Mouse (Mus musculus): ENCODE measurements around the gene Nrip3. TPM values are rescaled to one million over a fixed set of nuclear protein-coding genes. Genes with fewer than 3 reads are reported as not detected.

The Nrip3 gene
- polyA plus RNA-seq, 1 experiment from 2014 or later, result 0.24 TPM

DNA sequence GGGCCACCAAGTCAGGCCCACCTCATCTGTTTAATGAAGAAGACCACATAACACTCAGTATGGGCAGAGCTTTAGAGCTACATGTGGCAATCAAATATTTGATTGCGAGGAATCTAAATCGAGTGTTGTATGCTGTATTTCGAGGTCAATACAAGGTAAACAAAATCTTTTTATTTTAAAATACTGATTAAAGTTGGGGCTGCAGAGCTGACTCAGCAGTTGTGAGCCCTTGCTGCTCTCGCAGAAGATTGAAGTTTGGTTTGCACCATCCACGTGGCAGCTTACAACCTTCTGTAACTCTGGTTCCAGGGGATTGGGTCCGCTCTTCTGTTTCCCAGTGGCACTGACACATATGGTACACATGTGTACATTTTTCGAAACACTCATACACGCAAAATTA lies 27.8 kb downstream of the Nrip3 start:
- no peaks in the 10 kb centered on the region for H3K36me3 ChIP-seq
- WGBS, result 90% methylated on average over 8 of the region's 8 CpGs
- DNase-seq (ENCODE audit: low spot score), result no peak
- H3K4me3 ChIP-seq, result no peak overlapping the region
- no peak overlapping the region for H3K27ac ChIP-seq
- no peaks in the 10 kb centered on the region for H3K9me3 ChIP-seq
- H3K27me3 ChIP-seq (ENCODE audit: insufficient read depth, poor library complexity, severe bottlenecking), result no peaks in the 10 kb centered on the region
- peaks cover 23% of the 10 kb centered on the region for H3K4me1 ChIP-seq

DNA sequence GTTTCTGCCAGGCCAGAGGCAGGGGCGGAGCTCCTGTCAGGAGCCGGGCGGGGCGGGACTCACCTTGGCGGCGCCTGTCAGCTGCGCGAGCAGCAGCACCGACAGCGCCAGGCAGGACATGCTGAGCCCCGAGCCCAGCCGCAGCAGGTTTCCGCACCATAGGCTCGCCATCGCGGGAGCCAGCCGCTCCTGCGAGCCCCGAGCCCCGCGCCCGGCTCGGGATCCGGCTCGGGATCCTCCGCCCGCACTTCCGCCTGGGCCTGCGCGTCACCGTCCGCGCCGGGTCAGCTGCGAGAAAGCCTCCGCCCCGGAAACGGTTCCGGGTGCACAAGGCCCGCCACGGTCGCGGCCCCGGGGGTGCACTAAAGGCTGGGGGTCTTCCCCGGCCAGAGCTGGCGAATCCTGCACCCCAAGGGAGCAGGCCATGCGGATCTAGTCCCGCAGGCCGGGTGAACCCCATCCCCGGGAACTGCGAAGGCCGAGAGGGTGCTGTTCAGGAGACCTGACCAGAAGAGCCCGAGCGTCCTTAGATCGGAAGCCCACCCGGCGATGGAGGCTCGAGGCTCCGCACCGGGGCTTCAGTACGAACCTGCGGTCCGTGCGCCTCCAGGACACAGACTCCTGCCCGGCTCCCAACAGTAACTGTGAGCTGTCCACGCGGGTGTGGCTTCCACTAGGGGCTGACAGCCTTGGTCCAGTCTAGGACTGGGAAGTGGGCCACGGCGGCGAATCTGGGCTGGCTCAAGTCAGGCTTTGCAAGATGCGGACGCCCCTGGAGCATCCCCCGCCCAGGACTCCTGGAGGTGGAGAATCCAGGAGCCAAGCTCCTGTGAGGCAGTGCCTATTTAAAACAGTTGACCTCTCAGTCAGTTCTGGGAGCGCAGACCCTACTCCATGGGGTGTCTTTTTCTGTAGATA lies 29.6 kb downstream of the Nrip3 start, which contains the start of gene Tmem9b:
Gene Tmem9b (minus strand): TSS at position 868 of the 918 bp plus-strand sequence.
- peak; percentile 89 for DNase-seq (ENCODE audit: low spot score)
- H3K27ac ChIP-seq, result peak within 1 kb of the TSS; percentile 97
- WGBS, result under 1% methylated on average over 73 of the region's 74 CpGs

DNA sequence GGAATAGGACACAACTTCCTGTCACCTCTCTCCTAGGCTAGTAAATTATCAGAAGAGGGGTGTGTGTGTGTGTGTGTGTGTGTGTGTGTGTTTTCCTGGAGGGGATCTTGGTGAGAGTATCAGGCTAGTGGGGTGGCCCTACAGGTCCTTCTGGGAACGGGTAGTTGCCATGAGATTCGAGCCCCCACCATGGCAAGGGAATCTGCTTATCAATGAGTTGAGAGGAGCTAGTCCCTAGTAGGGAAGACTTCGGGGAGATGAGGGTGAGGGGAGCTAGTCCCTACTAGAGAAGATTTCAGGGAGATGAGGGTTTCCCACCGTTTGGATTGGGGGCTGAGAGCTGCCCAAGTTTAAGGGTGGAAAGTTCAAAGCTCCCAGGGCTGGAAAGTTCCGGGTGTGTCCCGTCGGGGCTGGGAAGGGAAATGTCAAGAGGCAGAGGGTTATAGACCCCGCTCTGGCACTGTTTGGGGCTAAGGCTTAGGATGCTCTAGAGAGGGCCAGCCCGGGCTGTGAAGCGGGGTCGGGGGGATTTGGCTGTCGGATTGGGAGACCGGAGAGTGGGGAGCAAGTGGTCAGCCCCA lies 30.3 kb downstream of the Nrip3 start:
- 2% methylated on average over 13 of the region's 13 CpGs for WGBS
- Histone ChIP-seq H3K27ac (peak overlapping the region; percentile 97), H3K36me3 (peaks cover 1% of the 10 kb centered on the region; the same call in 1 of the 2 replicates), H3K4me3 (peak overlapping the region; percentile 85), H3K9me3 (no peaks in the 10 kb centered on the region), H3K4me1 (peaks cover 23% of the 10 kb centered on the region), H3K27me3 (ENCODE audit: insufficient read depth, poor library complexity, severe bottlenecking) (no peaks in the 10 kb centered on the region)
- DNase-seq (ENCODE audit: low spot score), result peak; percentile 88

More for the DNA sequence above, 29.6 kb downstream of the Nrip3 start, which contains the start of gene Tmem9b:
- Histone ChIP-seq H3K36me3 (no peaks in the 10 kb centered on the region), H3K4me1 (peaks cover 23% of the 10 kb centered on the region), H3K4me3 (peak within 1 kb of the TSS; percentile 85), H3K27me3 (ENCODE audit: insufficient read depth, poor library complexity, severe bottlenecking) (no peaks in the 10 kb centered on the region), H3K9me3 (no peaks in the 10 kb centered on the region)

DNA sequence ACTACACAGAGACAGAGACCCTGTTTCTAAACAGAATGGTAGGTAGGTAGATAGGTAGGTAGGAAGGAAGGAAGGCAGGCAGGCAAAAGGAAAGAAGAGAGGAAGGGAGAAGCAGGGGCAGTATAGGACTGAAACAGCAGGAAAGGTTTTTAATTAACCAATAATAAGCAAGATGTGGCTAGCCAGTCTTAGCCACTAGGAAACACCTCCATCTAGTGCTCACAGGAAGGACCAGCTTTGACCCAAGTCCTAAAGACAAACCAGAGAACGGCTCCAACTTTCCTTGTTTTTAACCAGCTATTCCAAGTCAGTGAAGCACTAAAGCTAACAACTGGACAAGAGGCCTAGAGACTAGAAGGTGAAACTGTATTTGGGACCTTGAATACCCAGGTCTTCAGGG lies 34.1 kb downstream of the Nrip3 start:
- H3K27me3 ChIP-seq (ENCODE audit: insufficient read depth, poor library complexity, severe bottlenecking), result no peaks in the 10 kb centered on the region
- no peaks in the 10 kb centered on the region for H3K9me3 ChIP-seq
- H3K4me3 ChIP-seq, result no peak overlapping the region
- peaks cover 14% of the 10 kb centered on the region for H3K4me1 ChIP-seq
- no peak overlapping the region for H3K27ac ChIP-seq
- WGBS, result 58% methylated on average over 1 of the region's 1 CpGs
- DNase-seq (ENCODE audit: low spot score), result no peak
- peaks cover 37% of the 10 kb centered on the region for H3K36me3 ChIP-seq

DNA sequence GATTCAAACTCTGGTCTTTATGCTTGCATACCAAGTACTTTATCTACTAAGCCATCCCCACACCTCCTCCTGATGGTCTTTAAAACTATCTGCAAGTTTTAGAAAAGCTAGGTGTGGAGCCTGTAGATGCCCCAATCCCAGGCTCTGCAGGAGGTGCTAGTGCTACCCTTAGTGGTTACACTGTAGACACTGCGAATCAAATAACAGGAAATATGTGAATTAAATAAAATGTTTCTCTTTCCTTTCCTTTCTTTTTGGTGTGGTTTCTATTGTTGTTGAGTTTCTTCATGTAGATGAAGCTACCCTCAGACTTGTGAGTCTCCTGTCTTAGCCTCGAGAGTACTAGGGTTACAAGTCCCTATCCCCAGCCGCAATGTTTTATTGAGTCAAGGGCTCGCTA lies 40.1 kb downstream of the Nrip3 start:
- no peaks in the 10 kb centered on the region for H3K9me3 ChIP-seq
- peaks cover 55% of the 10 kb centered on the region for H3K36me3 ChIP-seq
- H3K27ac ChIP-seq, result no peak overlapping the region
- no peak for DNase-seq (ENCODE audit: low spot score)
- no peak overlapping the region for H3K4me3 ChIP-seq
- WGBS, result 88% methylated on average over 4 of the region's 4 CpGs
- H3K27me3 ChIP-seq (ENCODE audit: insufficient read depth, poor library complexity, severe bottlenecking), result no peaks in the 10 kb centered on the region
- no peaks in the 10 kb centered on the region for H3K4me1 ChIP-seq

DNA sequence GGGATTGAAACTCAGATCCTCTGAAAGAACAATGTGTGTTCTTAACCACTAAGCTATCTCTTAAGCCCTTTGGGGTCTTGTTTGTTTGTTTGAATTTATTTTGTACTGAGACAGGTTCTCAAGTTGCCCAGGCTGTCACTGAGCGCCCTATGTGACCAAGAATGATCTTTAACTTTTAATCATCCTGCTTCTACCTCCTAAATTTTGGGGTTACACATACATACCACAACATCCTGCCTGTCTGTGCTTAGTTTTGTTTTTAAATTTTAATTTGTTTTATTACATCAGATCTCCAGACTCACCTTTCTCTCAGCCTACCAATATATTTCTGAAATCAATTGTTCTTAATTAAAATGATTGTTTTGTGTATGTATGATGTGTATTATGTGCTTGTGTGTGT lies 40.8 kb downstream of the Nrip3 start:
- no peak for DNase-seq (ENCODE audit: low spot score)
- 83% methylated on average over 1 of the region's 1 CpGs for WGBS

DNA sequence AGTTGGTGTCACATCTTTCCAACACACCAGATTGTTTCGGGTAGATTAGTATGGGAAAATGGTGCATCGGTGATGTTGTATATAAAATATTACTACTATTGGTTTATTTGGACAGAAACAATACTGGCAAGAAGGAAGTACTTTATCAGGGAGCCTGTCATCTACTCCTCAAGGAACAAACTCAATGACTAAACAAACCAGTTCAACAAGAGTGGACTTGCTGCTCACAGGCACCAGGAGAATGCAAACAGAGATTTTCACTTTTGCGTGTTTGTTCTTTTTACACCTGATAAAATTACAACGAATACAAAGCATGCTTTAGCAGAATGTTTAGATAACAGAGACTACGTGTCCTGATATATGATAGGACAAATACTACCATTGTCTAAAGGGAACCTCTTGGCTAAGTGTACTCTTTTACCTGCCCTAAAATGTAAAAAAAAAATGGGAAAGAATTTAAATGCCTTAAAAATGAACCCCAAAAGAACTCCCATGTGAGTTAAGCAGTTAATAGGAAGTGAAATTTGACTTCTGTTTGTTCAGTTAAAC lies 41.9 kb downstream of the Nrip3 start:
- no peak overlapping the region for H3K4me3 ChIP-seq
- WGBS, result 66% methylated on average over 5 of the region's 5 CpGs
- no peaks in the 10 kb centered on the region for H3K27me3 ChIP-seq (ENCODE audit: insufficient read depth, poor library complexity, severe bottlenecking)
- no peak for DNase-seq (ENCODE audit: low spot score)
- peaks cover 51% of the 10 kb centered on the region for H3K36me3 ChIP-seq
- no peak overlapping the region for H3K27ac ChIP-seq
- H3K9me3 ChIP-seq, result no peaks in the 10 kb centered on the region
- H3K4me1 ChIP-seq, result no peaks in the 10 kb centered on the region

More for the DNA sequence above, 40.8 kb downstream of the Nrip3 start:
- H3K27ac ChIP-seq, result no peak overlapping the region
- H3K4me1 ChIP-seq, result no peaks in the 10 kb centered on the region
- no peak overlapping the region for H3K4me3 ChIP-seq
- no peaks in the 10 kb centered on the region for H3K27me3 ChIP-seq (ENCODE audit: insufficient read depth, poor library complexity, severe bottlenecking)
- H3K9me3 ChIP-seq, result no peaks in the 10 kb centered on the region
- peaks cover 55% of the 10 kb centered on the region for H3K36me3 ChIP-seq

DNA sequence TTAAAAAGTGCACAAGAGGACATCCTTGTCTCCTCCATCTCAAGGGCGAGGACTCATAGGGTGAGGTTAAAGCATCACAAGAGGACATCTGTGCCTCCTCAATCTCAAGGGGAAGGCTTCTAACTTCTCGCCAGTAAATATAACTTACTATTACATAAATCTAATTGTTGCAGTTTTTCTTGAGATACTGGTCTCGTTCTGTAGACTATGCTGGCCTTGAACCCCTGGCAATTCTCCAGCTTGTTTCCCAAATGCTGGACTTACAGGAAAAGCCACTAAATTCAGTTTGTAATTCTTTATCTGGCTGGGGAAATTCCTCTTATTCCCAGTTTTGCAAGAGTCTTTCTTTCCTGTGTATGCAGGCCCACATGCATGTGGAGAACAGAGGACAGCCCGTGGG lies 47.0 kb downstream of the Nrip3 start:
- no peaks in the 10 kb centered on the region for H3K9me3 ChIP-seq
- DNase-seq (ENCODE audit: low spot score), result no peak
- H3K36me3 ChIP-seq, result peaks cover 22% of the 10 kb centered on the region
- H3K27me3 ChIP-seq (ENCODE audit: insufficient read depth, poor library complexity, severe bottlenecking), result no peaks in the 10 kb centered on the region
- no peak overlapping the region for H3K4me3 ChIP-seq
- H3K4me1 ChIP-seq, result peaks cover 8% of the 10 kb centered on the region
- H3K27ac ChIP-seq, result no peak overlapping the region
- 88% methylated on average over 4 of the region's 4 CpGs for WGBS

DNA sequence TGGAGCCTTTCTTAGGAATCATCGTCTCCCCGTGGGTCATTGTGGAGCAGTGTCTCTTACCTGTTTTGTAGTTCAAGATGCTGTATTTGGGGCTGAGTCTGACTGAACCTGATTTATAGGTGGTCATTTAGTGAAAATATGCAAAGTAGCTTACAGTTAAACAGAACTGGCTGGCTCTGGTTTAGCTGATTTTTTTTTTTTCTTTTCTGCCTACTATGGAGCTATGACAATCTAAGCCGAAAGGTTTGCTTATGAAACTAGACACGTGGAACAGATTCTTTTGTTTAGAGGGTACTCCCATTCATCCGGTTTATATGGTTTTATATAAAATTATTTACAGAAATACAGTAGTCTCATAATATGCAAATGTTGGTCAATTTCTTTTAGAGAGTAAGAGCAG lies 50.2 kb downstream of the Nrip3 start, which contains the start of gene Ascl3:
Gene Ascl3 (minus strand): TSS at position 101 of the 400 bp plus-strand sequence.
- peaks cover 13% of the 10 kb centered on the region for H3K4me1 ChIP-seq
- H3K36me3 ChIP-seq, result peaks cover 16% of the 10 kb centered on the region
- H3K27me3 ChIP-seq (ENCODE audit: insufficient read depth, poor library complexity, severe bottlenecking), result no peaks in the 10 kb centered on the region
- no peak within 1 kb of the TSS for H3K27ac ChIP-seq
- 84% methylated on average over 5 of the region's 5 CpGs for WGBS
- DNase-seq (ENCODE audit: low spot score), result no peak
- H3K9me3 ChIP-seq, result no peaks in the 10 kb centered on the region
- no peak within 1 kb of the TSS for H3K4me3 ChIP-seq

DNA sequence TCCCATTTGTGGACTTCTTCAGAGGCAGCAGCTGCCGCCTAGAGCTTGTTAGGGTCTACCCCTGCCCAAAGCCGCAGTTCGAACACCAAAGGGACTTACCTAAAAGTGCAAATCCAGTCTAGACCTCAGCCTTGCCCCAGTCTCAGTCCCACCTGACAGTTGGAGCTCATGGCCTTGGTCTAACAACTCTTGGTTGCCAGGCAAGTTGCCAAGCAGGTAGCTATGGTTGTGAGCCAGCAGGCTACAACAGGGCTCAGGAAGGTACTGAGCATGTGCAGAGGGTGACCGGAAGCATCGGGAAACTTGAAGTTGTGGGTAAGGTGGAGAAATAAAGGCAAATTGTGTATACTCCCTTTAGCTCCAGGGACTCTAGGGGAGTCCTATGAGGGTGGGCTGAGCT lies 58.1 kb downstream of the Nrip3 start, which contains the start of gene BC051019:
Gene BC051019 (minus strand): TSS at position 154 of the 400 bp plus-strand sequence.
- no peaks in the 10 kb centered on the region for H3K36me3 ChIP-seq
- WGBS, result 89% methylated on average over 5 of the region's 5 CpGs
- H3K4me3 ChIP-seq, result no peak within 1 kb of the TSS
- H3K4me1 ChIP-seq, result no peaks in the 10 kb centered on the region
- no peaks in the 10 kb centered on the region for H3K27me3 ChIP-seq (ENCODE audit: insufficient read depth, poor library complexity, severe bottlenecking)
- no peak within 1 kb of the TSS for H3K27ac ChIP-seq
- no peak for DNase-seq (ENCODE audit: low spot score)
- H3K9me3 ChIP-seq, result no peaks in the 10 kb centered on the region

DNA sequence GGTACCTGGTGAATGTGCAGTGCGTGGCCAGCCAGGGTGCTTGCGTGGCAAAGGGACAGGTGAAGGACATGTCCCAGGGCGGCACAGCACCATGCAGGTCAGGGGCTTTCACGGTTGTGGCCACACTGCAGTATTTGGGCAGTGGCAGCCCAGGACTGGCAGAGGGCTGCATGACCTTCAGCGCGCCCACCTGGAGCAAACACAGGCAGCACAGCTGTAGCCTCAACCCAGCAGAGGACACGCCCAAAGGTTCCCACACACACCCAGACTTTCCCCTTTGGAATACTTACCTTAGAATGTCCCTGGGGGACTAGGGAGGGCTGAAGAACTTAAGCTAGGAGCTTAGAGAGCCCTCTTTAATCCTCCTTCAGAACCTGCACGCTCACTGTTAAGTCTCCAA lies 58.7 kb downstream of the Nrip3 start:
- H3K27ac ChIP-seq, result no peak overlapping the region
- DNase-seq (ENCODE audit: low spot score), result no peak
- H3K4me3 ChIP-seq, result no peak overlapping the region
- no peaks in the 10 kb centered on the region for H3K36me3 ChIP-seq
- 89% methylated on average over 8 of the region's 8 CpGs for WGBS
- no peaks in the 10 kb centered on the region for H3K27me3 ChIP-seq (ENCODE audit: insufficient read depth, poor library complexity, severe bottlenecking)
- no peaks in the 10 kb centered on the region for H3K9me3 ChIP-seq
- H3K4me1 ChIP-seq, result no peaks in the 10 kb centered on the region

DNA sequence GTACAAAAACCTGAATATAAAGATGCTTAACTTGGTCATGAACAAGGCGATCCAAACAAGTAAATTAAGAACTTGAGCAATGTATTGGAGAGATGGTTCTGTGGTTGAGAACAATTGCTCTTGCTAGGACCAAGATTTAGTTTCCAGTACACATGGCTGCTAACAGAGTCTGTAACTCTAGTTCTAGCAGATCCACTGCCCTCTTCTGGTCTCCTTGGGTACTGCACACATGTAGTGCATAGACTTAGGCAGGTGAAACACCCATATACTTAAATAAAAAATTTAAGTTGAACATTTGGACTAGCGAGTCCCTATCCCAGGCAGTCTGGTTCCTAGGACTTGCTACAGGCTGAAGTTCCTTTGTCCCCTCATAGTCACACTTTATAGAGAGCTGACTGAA lies 59.2 kb downstream of the Nrip3 start:
- Histone ChIP-seq H3K27me3 (ENCODE audit: insufficient read depth, poor library complexity, severe bottlenecking) (no peaks in the 10 kb centered on the region), H3K9me3 (no peaks in the 10 kb centered on the region), H3K4me3 (no peak overlapping the region), H3K36me3 (no peaks in the 10 kb centered on the region), H3K4me1 (no peaks in the 10 kb centered on the region), H3K27ac (no peak overlapping the region)
- 91% methylated on average over 2 of the region's 2 CpGs for WGBS
- no peak for DNase-seq (ENCODE audit: low spot score)

DNA sequence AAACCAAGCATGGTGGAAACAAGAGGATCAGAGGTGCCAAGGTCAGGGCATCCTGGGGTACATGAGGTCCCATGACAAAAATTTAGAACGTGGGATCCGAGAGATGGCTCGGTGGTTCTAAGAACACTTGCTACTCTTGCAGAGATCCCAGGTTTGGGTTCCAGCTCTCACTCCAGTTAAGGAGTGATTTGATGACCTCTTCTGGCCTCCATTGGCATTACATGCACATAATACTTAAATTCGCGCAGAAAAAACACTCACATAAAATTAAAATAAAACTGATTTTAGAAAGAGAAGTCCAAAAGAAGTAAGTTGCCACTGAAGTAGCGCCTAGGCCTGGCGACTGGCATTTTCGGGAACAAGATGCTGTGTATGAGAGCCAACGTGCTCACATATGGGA lies 62.5 kb downstream of the Nrip3 start:
- Histone ChIP-seq H3K9me3 (no peaks in the 10 kb centered on the region), H3K27me3 (ENCODE audit: insufficient read depth, poor library complexity, severe bottlenecking) (peaks cover 5% of the 10 kb centered on the region; the same call in 1 of the 2 replicates), H3K36me3 (no peaks in the 10 kb centered on the region), H3K4me1 (no peaks in the 10 kb centered on the region), H3K4me3 (no peak overlapping the region), H3K27ac (no peak overlapping the region)
- 66% methylated on average over 9 of the region's 9 CpGs for WGBS
- DNase-seq (ENCODE audit: low spot score), result no peak

All from heart, embryonic 10.5 days (tissue).